Mouse (Mus musculus): Measurements from ENCODE around the gene Cd3eap. TPM values are rescaled to one million over a fixed set of nuclear protein-coding genes. Genes with fewer than 3 reads are reported as not detected.

Gene Cd3eap
- polyA plus RNA-seq (2012; rRNA removed; ENCODE audit: low replicate concordance), result 5.2 and 9.0 TPM in 2 replicates

GRCm38 (mm10) chr7:19359299-19359891 lies at the start of gene Cd3eap, which contains the start of gene Ppp1r13l:
Cd3eap (minus strand) TSS chr7:19359483.
Ppp1r13l (plus strand) TSS chr7:19359749.

GRCm38 (mm10) chr7:19404476-19404875 lies 45.2 kb upstream of the Cd3eap start, which contains the start of gene Ckm:
Ckm (plus strand) TSS chr7:19404776.

GRCm38 (mm10) chr7:19403731-19404296 lies 44.5 kb upstream of the Cd3eap start, which contains the start of gene Klc3:
Klc3 (minus strand) TSS chr7:19404104.

GRCm38 (mm10) chr7:19381377-19382165 lies 22.3 kb upstream of the Cd3eap start, which contains the start of gene Ercc2:
Ercc2 (plus strand) TSS chr7:19382010.

GRCm38 (mm10) chr7:19344237-19344847 lies 14.9 kb downstream of the Cd3eap start, which contains the start of gene Ercc1:
Ercc1 (plus strand) TSS chr7:19344778.

GRCm38 (mm10) chr7:19309884-19310641 lies 49.2 kb downstream of the Cd3eap start, which contains the start of gene Fosb:
Fosb (minus strand) TSS chr7:19310051.

Other genes with a start within 250 kb of the Cd3eap start
- gene Gm4969, start 241.1 kb downstream of the Cd3eap start, polyA plus RNA-seq (2012; rRNA removed; ENCODE audit: low replicate concordance), result 0.21 and 0.55 TPM in 2 replicates
- 7.9 and 11.0 TPM in 2 replicates for gene Fbxo46, start 239.6 kb downstream of the Cd3eap start, polyA plus RNA-seq (2012; rRNA removed; ENCODE audit: low replicate concordance)
- 16.7 and 25.1 TPM in 2 replicates for gene Qpctl, start 210.2 kb downstream of the Cd3eap start, polyA plus RNA-seq (2012; rRNA removed; ENCODE audit: low replicate concordance)
- 26.1 and 39.9 TPM in 2 replicates for gene Snrpd2, start 209.8 kb downstream of the Cd3eap start, polyA plus RNA-seq (2012; rRNA removed; ENCODE audit: low replicate concordance)
- gene Gipr, start 193.4 kb downstream of the Cd3eap start, polyA plus RNA-seq (2012; rRNA removed; ENCODE audit: low replicate concordance), result 3.3 and 14.7 TPM in 2 replicates
- 34.2 and 47.4 TPM in 2 replicates for gene Eml2, start 183.1 kb downstream of the Cd3eap start, polyA plus RNA-seq (2012; rRNA removed; ENCODE audit: low replicate concordance)
- 21.2 and 40.9 TPM in 2 replicates for gene Gpr4, start 146.9 kb downstream of the Cd3eap start, polyA plus RNA-seq (2012; rRNA removed; ENCODE audit: low replicate concordance)
- gene Opa3, start 131.1 kb downstream of the Cd3eap start, polyA plus RNA-seq (2012; rRNA removed; ENCODE audit: low replicate concordance), result 43.4 and 43.9 TPM in 2 replicates
- 104 and 192 TPM in 2 replicates for gene Vasp, start 87.7 kb downstream of the Cd3eap start, polyA plus RNA-seq (2012; rRNA removed; ENCODE audit: low replicate concordance)
- gene Ppm1n, start 79.4 kb downstream of the Cd3eap start, polyA plus RNA-seq (2012; rRNA removed; ENCODE audit: low replicate concordance), result 0.20 TPM in 1 of 2 replicates, not detected in the other
- 59.4 and 168 TPM in 2 replicates for gene Rtn2, start 76.9 kb downstream of the Cd3eap start, polyA plus RNA-seq (2012; rRNA removed; ENCODE audit: low replicate concordance)
- 0.85 and 1.2 TPM in 2 replicates for gene Fosb, start 49.4 kb downstream of the Cd3eap start, polyA plus RNA-seq (2012; rRNA removed; ENCODE audit: low replicate concordance)
- gene Ercc1, start 14.7 kb downstream of the Cd3eap start, polyA plus RNA-seq (2012; rRNA removed; ENCODE audit: low replicate concordance), result 66.5 and 93.4 TPM in 2 replicates
- gene Ppp1r13l, start 266 bp upstream of the Cd3eap start, polyA plus RNA-seq (2012; rRNA removed; ENCODE audit: low replicate concordance), result 14.0 and 14.9 TPM in 2 replicates
- gene Ercc2, start 22.5 kb upstream of the Cd3eap start, polyA plus RNA-seq (2012; rRNA removed; ENCODE audit: low replicate concordance), result 36.5 and 70.7 TPM in 2 replicates
- 1.2 and 6.2 TPM in 2 replicates for gene Klc3, start 44.6 kb upstream of the Cd3eap start, polyA plus RNA-seq (2012; rRNA removed; ENCODE audit: low replicate concordance)
- 0.70 and 5.6 TPM in 2 replicates for gene Ckm, start 45.3 kb upstream of the Cd3eap start, polyA plus RNA-seq (2012; rRNA removed; ENCODE audit: low replicate concordance)
- gene Mark4, start 99.3 kb upstream of the Cd3eap start, polyA plus RNA-seq (2012; rRNA removed; ENCODE audit: low replicate concordance), result 18.5 and 22.2 TPM in 2 replicates
- 5.4 and 8.9 TPM in 2 replicates for gene Exoc3l2, start 103.8 kb upstream of the Cd3eap start, polyA plus RNA-seq (2012; rRNA removed; ENCODE audit: low replicate concordance)
- 10.2 and 10.3 TPM in 2 replicates for gene Bloc1s3, start 148.9 kb upstream of the Cd3eap start, polyA plus RNA-seq (2012; rRNA removed; ENCODE audit: low replicate concordance)
- gene Trappc6a, start 148.9 kb upstream of the Cd3eap start, polyA plus RNA-seq (2012; rRNA removed; ENCODE audit: low replicate concordance), result 57.2 and 69.0 TPM in 2 replicates
- 0.12 and 0.17 TPM in 2 replicates for gene Nkpd1, start 158.4 kb upstream of the Cd3eap start, polyA plus RNA-seq (2012; rRNA removed; ENCODE audit: low replicate concordance)
- gene Ppp1r37, start 203.6 kb upstream of the Cd3eap start, polyA plus RNA-seq (2012; rRNA removed; ENCODE audit: low replicate concordance), result 86.6 and 114 TPM in 2 replicates
- gene Zfp296, start 217.8 kb upstream of the Cd3eap start, polyA plus RNA-seq (2012; rRNA removed; ENCODE audit: low replicate concordance), result 3.0 and 3.7 TPM in 2 replicates
- 113 and 137 TPM in 2 replicates for gene Gemin7, start 218.1 kb upstream of the Cd3eap start, polyA plus RNA-seq (2012; rRNA removed; ENCODE audit: low replicate concordance)
- gene Clasrp, start 245.0 kb upstream of the Cd3eap start, polyA plus RNA-seq (2012; rRNA removed; ENCODE audit: low replicate concordance), result 61.1 and 124 TPM in 2 replicates

Measured in subcutaneous adipose tissue, adult 2 months (tissue).